Mouse (Mus musculus) urinary bladder, adult 2 months (tissue): Measurements from ENCODE around the gene Ece2. TPM values are rescaled to one million over a fixed set of nuclear protein-coding genes. Genes with fewer than 3 reads are reported as not detected.
A peak's percentile ranks its signal among the peaks of the same experiment; 100 is the strongest.

ENCODE experiments used
- DNase-seq: peaks from one replicate; pipeline ENCODE4 v3.0.0; 2022; ENCODE audit warnings: low spot score
- polyA plus RNA-seq: library from polyadenylated mRNA; depleted of rRNA; stranded (reverse); fragments of >200 nt; gene quantifications from 2 replicates; pipeline ENCODE4 v1.2.3, GENCODE M21; 2012; rRNA removed

The Ece2 gene
- 2.1 and 2.5 TPM in 2 replicates for polyA plus RNA-seq

- no peak for DNase-seq
Measured at GRCm38 (mm10) chr16:20629731-20630634, at the start of gene Ece2. TSS of gene Ece2 (plus strand) at chr16:20629828.

- DNase-seq = no peak
Measured at GRCm38 (mm10) chr16:20589366-20589938, 40.2 kb upstream of the Ece2 start, which contains the start of gene Vwa5b2. TSS of gene Vwa5b2 (plus strand) at chr16:20589471.

DNA sequence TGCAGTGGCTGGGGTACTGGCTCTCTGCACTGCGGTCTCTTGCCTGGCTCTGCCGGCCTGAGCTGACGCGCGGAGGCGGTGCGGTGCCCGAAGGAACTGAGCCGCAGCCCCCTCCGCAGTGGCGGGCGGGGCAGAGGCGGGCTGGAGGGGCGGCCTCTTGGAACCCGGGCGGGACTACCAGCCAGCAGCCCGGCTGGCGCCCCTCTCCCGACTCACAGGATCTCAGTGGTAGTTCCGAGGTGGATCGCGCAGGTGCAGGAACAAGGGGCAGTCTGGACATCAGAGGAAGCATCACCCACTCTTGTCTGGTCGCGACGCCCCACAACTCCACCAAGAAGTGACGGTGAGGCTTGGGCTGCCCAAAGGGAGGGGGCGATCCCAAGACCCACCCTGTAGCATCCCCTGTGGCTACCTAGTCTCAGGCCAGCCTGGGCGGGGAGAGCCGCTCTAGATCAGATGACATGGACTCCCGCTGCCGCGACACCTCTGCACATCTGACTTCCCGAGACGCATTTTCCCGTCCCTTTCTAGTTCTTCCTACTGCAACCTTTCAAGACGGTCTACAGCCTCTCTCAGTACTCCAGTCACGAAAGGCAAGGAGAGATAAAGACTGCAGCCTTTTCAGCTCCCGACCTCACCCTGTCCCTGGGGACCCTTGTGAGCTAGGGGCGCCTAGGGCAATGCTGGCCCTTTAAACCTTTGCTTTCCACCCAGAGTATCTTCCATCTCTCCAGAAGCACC lies 39.5 kb upstream of the Ece2 start:
- no peak for DNase-seq

DNA sequence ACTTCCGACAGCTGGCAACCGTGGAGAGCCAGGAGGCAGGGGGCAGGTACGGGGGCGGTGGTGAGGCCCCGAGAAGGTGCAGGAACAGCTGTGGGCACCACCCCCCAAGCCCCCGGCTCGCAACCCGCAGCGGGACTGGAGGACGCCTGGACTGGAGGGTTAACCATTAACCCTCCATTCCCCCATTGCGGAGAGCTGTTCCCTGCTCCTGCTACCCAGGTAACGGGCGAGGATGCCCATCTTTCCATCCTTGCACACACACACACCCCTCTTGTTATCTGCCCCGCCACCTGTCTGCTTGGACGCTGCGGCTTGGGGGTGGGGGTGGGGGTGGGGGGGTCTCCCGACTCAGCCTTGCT lies 39.0 kb upstream of the Ece2 start:
- no peak for DNase-seq

DNA sequence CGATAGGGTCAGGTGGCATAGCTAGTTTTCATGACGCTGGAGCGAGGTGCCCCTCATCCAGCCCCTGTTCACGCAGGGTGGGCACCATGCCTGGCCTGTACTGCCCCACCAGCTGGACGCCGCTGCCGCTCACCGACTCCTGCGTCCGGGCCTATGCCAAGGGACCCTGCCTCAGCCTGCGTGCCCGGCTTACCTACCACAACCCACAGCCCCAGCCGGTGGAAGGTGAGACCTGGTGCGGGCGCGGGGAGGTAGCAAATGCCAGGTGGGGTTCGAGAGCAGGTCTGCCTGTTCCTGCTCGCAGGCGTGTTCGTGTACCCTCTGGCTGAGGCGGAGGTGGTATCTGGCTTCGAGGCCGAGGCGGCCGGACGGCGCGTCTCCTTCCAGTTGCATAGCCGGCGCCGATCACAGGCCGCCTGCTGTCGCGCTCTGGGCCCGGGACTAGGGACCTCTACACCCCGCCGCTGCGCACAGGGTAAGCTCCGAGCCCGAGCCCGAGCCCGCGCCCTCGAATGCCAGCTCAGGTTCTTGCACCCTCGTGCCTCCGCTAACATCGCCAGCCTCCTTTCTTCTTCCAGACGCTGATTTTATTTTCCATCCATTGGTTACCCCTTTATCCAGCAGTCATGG lies 38.4 kb upstream of the Ece2 start:
- DNase-seq = no peak

DNA sequence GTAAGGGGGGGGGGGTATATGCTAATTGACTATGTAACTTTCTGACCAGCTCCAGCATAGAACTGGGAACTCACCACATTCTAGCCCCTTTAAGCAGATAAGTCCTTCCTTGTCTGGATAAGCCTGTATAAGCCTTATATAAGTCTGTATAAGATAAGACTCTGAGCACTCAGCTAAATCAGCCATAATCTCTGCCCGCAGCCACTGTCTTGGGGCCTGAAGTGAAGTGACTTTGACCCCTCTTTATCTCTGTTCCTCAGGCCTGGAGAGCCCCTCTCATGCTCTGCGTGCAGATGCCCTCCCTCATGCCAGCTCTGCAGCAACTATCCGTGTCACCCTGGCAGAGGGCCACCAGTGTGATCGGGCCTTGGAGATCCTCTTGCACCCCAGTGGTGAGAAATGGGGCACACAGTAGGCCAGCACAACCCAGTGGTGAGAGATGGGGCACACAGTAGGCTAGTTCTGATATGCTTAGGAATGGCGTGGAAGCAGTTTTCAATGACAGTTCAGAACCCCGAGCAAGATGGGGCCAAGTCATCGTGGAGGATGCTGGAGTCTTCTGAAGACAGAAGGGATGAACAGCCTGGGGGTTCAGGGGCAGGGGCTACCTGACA lies 34.5 kb upstream of the Ece2 start:
- no peak for DNase-seq

DNA sequence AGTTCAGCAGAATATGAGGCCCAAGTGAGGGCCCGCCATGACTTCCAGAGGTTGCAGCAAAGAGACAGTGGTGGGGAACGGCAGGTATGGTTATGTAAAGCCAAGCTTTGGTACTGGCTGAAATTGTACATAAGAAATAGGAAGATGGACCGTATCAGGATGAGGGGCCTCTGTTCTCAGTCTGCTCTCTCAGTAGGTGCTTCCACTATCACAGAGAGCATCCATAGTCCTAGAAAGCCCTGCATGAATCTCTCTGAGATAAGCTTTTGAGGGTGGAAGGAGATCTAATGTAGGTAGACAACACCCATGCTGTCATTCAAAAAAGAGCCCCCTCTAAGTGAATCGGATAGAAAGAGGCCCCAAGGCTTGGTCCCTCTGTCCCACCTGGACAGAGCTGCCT lies 33.9 kb upstream of the Ece2 start:
- no peak for DNase-seq

DNA sequence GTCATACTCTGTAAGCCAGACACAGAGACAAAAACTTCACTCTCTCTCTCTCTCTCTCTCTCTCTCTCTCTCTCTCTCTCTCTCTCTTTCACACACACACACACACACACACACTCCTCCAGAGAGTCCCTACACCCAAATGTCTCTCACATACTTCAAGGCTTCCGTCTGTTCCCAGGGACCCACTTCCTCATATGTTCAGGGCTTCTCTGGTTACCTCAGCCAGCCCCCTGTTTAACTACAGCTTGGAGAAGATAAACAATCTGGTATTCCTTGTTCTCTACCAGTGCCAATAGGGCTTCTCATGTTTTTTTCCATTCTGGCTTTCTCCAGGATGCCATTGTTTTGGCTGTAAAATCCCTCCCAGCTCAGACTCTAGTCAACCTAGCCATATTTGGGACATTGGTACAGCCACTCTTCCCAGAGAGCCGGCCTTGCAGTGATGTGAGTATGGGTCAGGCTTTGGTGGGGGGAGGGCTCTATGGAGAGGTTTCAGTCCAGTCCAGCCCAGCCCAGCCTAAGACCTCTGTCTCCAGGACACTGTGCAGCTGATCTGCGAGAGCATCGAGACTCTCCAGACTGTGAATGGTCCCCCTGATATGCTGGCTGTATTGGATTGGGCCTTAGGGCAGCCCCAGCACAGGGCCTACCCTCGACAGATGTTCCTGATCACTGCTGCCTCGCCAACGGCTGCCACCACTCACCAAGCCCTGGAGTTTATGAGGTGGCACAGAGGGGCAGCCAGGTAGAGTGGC lies 32.8 kb upstream of the Ece2 start:
- no peak for DNase-seq

DNA sequence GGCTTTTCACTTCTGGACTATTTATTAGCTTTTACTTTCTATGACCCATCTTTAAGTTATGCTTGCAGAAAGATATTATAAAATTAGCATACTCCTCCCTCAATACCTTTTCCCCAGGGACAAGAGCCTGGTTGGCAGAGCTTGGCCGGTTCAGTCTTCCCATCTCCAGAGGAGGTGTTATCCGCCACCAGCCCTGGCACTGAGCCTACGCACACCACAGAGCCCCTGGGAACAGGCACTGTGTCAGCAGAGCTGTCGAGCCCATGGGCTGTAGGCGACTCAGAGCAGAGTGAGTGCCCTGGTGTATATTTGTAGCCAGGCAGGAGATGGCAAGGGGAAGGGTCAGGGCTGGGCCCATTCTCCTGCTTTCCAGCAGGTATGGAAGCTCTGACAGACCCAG lies 29.1 kb upstream of the Ece2 start:
- no peak for DNase-seq

DNA sequence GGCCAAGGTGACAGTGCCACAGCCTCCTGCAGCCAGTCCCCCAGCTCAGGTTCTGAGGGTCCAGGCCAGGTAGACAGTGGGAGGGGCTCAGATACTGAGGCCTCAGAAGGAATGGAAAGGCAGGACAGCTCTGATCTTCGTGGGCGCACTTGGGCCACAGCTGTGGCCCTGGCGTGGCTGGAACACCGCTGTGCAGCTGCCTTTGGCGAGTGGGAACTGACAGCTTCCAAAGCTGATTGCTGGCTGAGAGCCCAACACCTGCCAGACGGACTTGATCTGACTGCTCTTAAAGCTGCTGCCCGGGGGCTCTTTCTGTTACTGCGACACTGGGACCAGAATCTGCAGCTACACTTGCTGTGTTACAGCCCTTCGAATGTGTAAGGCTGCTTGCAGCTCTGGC lies 24.9 kb upstream of the Ece2 start:
- DNase-seq = no peak

GRCm38 (mm10) chr16:20610501-20611356 lies 18.9 kb upstream of the Ece2 start:
- DNase-seq = peak; percentile 61

DNA sequence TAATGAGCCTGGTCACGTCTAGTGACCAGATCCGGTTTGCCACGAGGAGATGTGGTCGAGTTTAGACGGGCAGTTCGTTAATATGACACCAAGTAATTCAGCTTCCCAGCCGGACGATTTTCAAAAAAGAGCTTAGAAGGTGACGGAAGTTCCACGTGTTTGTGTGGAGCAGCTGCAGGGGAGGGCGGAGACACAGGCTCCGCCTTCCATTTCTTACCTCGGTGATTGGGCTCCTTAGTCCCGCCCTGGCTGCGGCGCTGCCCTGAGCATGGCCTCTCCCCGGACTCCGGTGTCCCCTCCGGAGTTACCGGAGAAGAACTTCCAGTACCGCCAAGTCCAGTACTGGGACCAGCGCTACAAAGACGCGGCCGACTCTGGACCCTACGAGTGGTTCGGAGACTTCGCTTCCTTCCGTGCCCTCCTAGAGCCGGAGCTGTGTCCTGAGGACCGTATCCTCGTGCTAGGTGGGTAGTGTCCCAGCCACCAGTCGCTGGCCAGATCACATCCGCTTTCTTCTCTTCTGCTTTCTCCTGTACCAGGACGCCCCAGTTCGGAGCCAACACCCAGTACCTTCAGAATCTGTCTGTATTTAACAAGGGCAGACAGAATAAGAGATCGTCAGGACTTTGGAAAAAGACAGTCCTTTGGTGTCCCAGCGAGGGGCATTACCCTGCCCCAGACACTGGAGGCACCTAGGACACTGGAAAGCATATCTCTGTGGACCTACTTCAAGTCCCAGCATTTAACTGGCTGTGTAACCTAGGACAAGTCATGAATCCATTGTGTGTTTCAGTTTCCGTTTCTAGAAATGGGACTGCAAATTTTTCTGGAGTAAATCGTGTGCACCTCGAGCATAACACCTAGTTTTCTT lies 18.0 kb upstream of the Ece2 start, which contains the start of the genes Eef1akmt4, Gm49333 and Alg3:
Gene Eef1akmt4, plus strand, starts transcription at position 237 of the 871 bp plus-strand sequence.
Gene Gm49333, plus strand, starts transcription at position 254 of the 871 bp plus-strand sequence.
Gene Alg3, minus strand, starts transcription at position 379 of the 871 bp plus-strand sequence.
- peak; percentile 70 for DNase-seq

- DNase-seq = no peak
Measured at GRCm38 (mm10) chr16:20619541-20620398, 9.9 kb upstream of the Ece2 start.

DNA sequence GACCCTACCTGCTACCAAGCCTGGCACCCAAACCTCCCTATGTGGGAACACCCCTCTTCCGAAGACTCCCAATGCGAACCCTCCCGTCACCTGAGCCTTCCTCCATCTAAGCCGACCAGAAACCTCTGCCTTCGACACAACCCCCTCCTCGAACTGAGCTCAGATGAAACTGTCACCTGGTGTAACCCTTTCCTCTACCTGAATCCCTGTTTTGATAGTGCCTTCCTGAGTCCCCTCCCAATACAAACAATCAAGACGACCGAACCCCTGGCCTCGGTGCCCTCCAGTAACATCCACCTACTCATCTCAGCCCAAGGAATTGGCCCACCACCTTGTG lies 9.3 kb upstream of the Ece2 start:
- DNase-seq = no peak

- no peak for DNase-seq
Measured at GRCm38 (mm10) chr16:20620751-20621190, 8.9 kb upstream of the Ece2 start.

- peak; percentile 41 for DNase-seq
Measured at GRCm38 (mm10) chr16:20621191-20621990, 8.2 kb upstream of the Ece2 start, which contains the start of gene Camk2n2. TSS of gene Camk2n2 (minus strand) at chr16:20621287.
